Mouse (Mus musculus): ENCODE data around the gene Mgp. TPM values are rescaled to one million over a fixed set of nuclear protein-coding genes. Genes with fewer than 3 reads are reported as not detected.

Gene Mgp
- not detected in 2 replicates for polyA plus RNA-seq (2012; ENCODE audit: insufficient read depth, insufficient read length, low replicate concordance, missing spikeins)

DNA sequence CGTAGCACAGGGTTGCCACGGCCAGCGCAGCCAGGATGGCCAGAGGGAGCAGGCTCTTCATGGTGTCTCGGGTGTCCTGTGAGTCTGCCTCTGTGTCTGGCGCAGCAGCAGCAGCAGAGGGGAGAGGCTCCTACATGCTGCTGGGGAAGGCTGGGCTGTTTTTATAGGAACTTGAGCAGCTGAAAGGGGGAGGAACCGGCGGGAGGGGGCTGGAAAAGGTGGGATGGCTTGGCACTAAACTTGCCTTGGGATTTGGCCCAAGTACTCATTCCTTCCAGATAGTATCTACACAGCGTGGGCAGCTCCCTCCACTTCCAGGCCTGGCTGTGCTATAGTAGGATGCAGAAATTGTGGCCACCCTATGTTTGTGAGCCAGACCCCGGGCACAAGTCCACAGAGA, at the start of gene Mgp:
TSS of gene Mgp (minus strand) at position 154 of the 400 bp plus-strand sequence.
- Histone ChIP-seq H3K27ac (ENCODE audit: insufficient read depth, low read depth, low read length) (no peak within 1 kb of the TSS), H3K4me1 (ENCODE audit: control insufficient read depth, insufficient read depth, low read length) (0 out of 2 replicates have a peak, but pooled peaks cover 2% of the 10 kb centered on the region), H3K4me3 (ENCODE audit: insufficient read depth, low read depth, low read length) (no peak within 1 kb of the TSS)
- no peak for TF ChIP-seq POLR2A (IDR thresholded peaks at IDR 0.05; ENCODE audit: insufficient read depth, low read depth, low read length)
- TF ChIP-seq CTCF (IDR thresholded peaks at IDR 0.05; ENCODE audit: insufficient read depth, low read depth, low read length) = no peak
- 62% methylated on average over 9 of the region's 9 CpGs for WGBS

DNA sequence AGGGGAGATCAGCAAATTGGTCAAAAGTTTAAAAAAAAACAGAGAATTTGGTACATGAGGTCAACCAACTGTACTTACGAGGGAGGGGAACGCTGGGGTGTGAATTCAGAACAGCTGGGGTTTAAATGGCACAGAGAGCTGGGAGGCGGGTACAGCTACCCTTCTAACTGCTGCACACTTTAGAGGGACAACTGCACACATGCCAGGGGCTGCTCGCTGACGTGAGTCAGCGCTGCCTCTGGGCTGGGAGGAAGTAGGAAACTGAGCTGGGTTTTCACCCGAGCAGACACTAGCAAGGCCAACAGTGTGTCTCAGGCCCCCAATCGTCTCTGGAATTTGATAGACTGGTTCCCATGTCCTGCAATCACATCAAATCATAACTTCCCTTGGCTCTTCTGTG, 49.4 kb upstream of the Mgp start:
- Histone ChIP-seq H3K4me1 (ENCODE audit: control insufficient read depth, insufficient read depth, low read length) (peaks cover 2% of the 10 kb centered on the region; the same call in 1 of the 2 replicates), H3K27ac (ENCODE audit: insufficient read depth, low read depth, low read length) (no peak overlapping the region), H3K4me3 (ENCODE audit: insufficient read depth, low read depth, low read length) (no peak overlapping the region)
- WGBS = 53% methylated on average over 8 of the region's 8 CpGs
- no peak for TF ChIP-seq CTCF (IDR thresholded peaks at IDR 0.05; ENCODE audit: insufficient read depth, low read depth, low read length)
- TF ChIP-seq POLR2A (IDR thresholded peaks at IDR 0.05; ENCODE audit: insufficient read depth, low read depth, low read length) = no peak

DNA sequence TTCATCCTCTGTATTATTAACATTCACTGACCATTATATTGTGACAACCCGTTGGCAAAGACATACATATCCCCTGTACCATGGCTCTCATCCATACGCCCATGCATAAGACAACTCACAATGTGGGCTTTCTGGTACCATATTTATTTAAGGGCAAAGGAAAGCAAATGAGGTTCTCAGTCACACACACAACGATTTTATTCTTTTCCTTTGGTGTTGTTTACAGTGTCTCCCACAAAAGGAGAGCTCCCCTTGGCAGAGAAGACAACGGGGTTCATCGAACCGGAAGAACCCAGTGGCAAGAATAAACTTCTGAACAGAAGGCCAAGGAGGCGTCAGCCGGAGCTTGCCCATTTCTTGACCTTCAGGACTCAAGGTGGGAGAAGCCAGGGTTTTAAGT, 47.9 kb upstream of the Mgp start, which contains the start of gene Pde6h:
TSS of gene Pde6h (plus strand) at position 301 of the 400 bp plus-strand sequence.
- 73% methylated on average over 8 of the region's 8 CpGs for WGBS
- TF ChIP-seq POLR2A (IDR thresholded peaks at IDR 0.05; ENCODE audit: insufficient read depth, low read depth, low read length) (no peak), CTCF (IDR thresholded peaks at IDR 0.05; ENCODE audit: insufficient read depth, low read depth, low read length) (no peak)
- H3K27ac ChIP-seq (ENCODE audit: insufficient read depth, low read depth, low read length) = no peak within 1 kb of the TSS
- H3K4me1 ChIP-seq (ENCODE audit: control insufficient read depth, insufficient read depth, low read length) = peaks cover 2% of the 10 kb centered on the region; the same call in 1 of the 2 replicates
- no peak within 1 kb of the TSS for H3K4me3 ChIP-seq (ENCODE audit: insufficient read depth, low read depth, low read length)

DNA sequence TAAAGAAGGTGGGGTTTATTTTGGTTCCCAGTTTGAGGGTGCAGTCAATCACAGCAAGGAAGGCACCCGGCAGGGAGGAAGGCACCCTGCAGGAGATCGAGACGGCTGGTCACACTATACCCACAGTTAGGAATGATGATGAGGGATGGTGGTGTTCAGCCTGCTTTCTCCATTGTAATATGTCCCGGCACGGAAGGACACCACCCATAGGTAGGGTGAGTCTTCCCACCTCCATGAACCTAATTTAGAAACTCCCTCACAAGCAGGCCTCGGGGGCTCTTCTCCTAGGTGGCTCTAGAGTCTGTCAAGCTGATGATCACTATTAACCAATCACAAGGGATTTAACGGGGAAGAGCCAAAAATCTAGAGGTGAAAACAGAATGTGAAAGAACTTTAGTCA, 47.2 kb upstream of the Mgp start:
- Histone ChIP-seq H3K4me3 (ENCODE audit: insufficient read depth, low read depth, low read length) (no peak overlapping the region), H3K4me1 (ENCODE audit: control insufficient read depth, insufficient read depth, low read length) (peaks cover 2% of the 10 kb centered on the region; the same call in 1 of the 2 replicates), H3K27ac (ENCODE audit: insufficient read depth, low read depth, low read length) (no peak overlapping the region)
- 92% methylated on average over 7 of the region's 7 CpGs for WGBS
- TF ChIP-seq POLR2A (IDR thresholded peaks at IDR 0.05; ENCODE audit: insufficient read depth, low read depth, low read length) = no peak
- TF ChIP-seq CTCF (IDR thresholded peaks at IDR 0.05; ENCODE audit: insufficient read depth, low read depth, low read length) = no peak

DNA sequence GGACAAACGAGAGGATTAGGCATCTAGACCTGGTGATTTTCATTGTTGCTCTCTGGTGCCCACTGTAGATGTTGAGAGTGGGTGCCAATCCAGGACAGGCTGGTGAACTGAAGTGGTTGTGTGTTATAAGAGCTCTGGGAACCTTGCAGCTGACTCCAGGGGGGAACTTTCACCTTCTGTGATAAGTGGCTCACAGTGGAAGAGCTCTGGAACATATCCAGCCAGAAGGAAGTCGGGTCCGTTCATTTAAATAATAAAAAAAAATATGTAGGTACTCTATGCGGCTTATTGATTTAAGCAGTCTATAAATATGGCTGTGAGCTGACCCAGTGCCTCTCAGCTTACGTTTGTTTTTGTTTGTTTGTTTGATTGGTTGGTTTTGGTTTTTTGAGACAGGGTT, 46.5 kb upstream of the Mgp start, which contains the start of gene Erp27:
TSS of gene Erp27 (minus strand) at position 101 of the 400 bp plus-strand sequence.
- H3K27ac ChIP-seq (ENCODE audit: insufficient read depth, low read depth, low read length) = no peak within 1 kb of the TSS
- H3K4me3 ChIP-seq (ENCODE audit: insufficient read depth, low read depth, low read length) = no peak within 1 kb of the TSS
- TF ChIP-seq CTCF (IDR thresholded peaks at IDR 0.05; ENCODE audit: insufficient read depth, low read depth, low read length) = no peak
- no peak for TF ChIP-seq POLR2A (IDR thresholded peaks at IDR 0.05; ENCODE audit: insufficient read depth, low read depth, low read length)
- WGBS = 81% methylated on average over 5 of the region's 5 CpGs
- H3K4me1 ChIP-seq (ENCODE audit: control insufficient read depth, insufficient read depth, low read length) = peaks cover 2% of the 10 kb centered on the region; the same call in 1 of the 2 replicates

DNA sequence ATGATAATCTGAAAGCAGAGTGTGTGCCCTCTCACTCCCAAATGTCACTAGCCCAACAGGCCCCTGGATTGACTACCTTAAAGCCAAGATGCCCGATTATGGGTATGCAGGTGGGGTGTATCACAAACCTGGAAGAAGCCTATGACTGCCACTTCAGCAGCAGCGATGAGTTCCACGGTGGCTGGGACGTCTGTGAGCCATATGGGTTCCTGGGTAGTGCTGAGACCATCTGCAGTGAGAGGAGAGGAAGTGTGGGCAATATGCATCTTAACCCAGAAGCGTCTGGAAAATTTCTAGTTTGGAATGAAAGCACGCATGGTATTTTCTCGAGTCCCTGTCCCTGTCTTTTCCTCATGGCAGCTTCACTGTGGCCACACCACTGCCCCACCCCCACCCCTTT, 46.0 kb upstream of the Mgp start:
- TF ChIP-seq POLR2A (IDR thresholded peaks at IDR 0.05; ENCODE audit: insufficient read depth, low read depth, low read length) = no peak
- TF ChIP-seq CTCF (IDR thresholded peaks at IDR 0.05; ENCODE audit: insufficient read depth, low read depth, low read length) = no peak
- H3K4me1 ChIP-seq (ENCODE audit: control insufficient read depth, insufficient read depth, low read length) = peaks cover 2% of the 10 kb centered on the region; the same call in 1 of the 2 replicates
- WGBS = 79% methylated on average over 7 of the region's 7 CpGs
- H3K27ac ChIP-seq (ENCODE audit: insufficient read depth, low read depth, low read length) = no peak overlapping the region
- no peak overlapping the region for H3K4me3 ChIP-seq (ENCODE audit: insufficient read depth, low read depth, low read length)

DNA sequence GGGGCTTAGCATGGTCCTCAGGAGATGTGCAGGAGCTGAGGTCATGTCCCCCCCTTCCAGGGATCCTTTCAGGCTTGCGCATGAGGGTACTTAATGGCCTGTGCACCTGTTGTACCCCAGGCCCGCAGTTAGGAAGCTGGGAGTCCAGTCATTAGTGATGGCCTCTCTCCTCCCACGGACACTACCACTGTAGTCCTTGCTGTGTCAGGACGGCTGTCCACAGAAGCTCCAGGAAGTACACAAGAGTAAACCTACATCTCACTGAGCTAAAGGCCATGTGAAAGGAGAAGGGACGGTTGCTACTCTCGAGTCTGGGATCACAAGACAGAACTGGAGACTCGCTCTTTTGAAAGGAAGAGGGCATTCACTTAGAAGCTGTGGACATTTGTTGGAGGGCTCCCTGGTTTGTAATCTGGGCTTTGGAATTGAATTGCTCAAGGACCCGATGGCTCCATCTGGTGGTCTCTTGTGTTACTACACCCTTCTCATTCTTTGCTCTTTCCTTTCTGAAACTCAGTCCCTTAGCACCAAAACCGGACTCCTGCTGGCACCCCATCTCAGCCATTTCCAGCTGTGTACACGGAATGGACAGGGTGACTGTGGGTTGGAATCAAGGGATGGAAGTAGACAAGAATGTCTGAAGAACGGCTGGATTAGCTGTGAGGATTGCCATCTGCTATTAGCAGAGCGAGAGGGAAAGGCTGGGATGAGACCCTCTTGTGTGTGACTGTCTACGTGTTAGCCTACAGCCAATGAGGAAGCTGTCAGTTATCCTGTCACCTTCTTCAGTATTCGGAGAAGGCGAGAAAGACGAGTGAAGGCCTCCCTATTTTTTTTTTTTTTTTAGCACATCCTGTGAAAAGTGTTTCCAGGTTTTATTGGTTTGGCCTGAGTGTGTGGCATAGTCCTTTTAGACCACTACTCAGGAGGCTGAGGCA, 45.0 kb upstream of the Mgp start:
- Histone ChIP-seq H3K4me1 (ENCODE audit: control insufficient read depth, insufficient read depth, low read length) (peaks cover 2% of the 10 kb centered on the region; the same call in 1 of the 2 replicates), H3K27ac (ENCODE audit: insufficient read depth, low read depth, low read length) (no peak overlapping the region), H3K4me3 (ENCODE audit: insufficient read depth, low read depth, low read length) (no peak overlapping the region)
- no peak for TF ChIP-seq POLR2A (IDR thresholded peaks at IDR 0.05; ENCODE audit: insufficient read depth, low read depth, low read length)
- no peak; the same call in 1 of the 2 replicates for TF ChIP-seq CTCF (IDR thresholded peaks at IDR 0.05; ENCODE audit: insufficient read depth, low read depth, low read length)
- 41% methylated on average over 16 of the region's 16 CpGs for WGBS

DNA sequence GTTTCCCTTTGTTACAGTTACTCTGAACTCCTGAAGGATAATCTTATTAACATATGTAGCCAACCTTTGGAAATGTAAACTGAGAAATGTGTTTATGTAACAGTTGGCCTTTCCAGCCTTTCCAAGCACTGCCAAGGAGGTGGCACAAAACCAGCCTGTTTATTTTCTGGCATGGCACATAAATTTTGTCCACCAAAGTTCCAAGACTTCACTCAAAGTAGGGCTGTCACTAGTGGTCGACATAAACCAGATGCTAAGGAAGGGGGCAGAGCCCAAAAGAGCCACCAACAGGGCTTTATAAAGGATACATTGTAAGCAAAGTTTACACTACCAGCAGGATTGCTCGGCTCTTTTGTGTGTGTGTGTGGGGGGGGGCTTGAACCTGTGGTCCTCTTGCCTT, 42.3 kb upstream of the Mgp start:
- peaks cover 2% of the 10 kb centered on the region; the same call in 1 of the 2 replicates for H3K4me1 ChIP-seq (ENCODE audit: control insufficient read depth, insufficient read depth, low read length)
- WGBS = 33% methylated on average over 2 of the region's 2 CpGs
- TF ChIP-seq CTCF (IDR thresholded peaks at IDR 0.05; ENCODE audit: insufficient read depth, low read depth, low read length) (no peak), POLR2A (IDR thresholded peaks at IDR 0.05; ENCODE audit: insufficient read depth, low read depth, low read length) (no peak)
- H3K27ac ChIP-seq (ENCODE audit: insufficient read depth, low read depth, low read length) = no peak overlapping the region
- H3K4me3 ChIP-seq (ENCODE audit: insufficient read depth, low read depth, low read length) = no peak overlapping the region
